Mouse (Mus musculus) bone marrow, adult 2 months (tissue): ENCODE measurements around the gene Tdp1. TPM values are rescaled to one million over a fixed set of nuclear protein-coding genes. Genes with fewer than 3 reads are reported as not detected.
A peak's percentile ranks its signal among the peaks of the same experiment; 100 is the strongest.

ENCODE experiments used
- H3K27ac ChIP-seq: fragments of 200-500 bp; 2 replicates; pipeline ENCODE4 v1.5.1; 2012; ENCODE audit warnings: low read depth, mild to moderate bottlenecking, control low read depth, inconsistent platforms, low read length; ENCODE audit not compliant: control insufficient read depth, poor library complexity, insufficient read depth
- H3K4me1 ChIP-seq: fragments of 200-500 bp; 2 replicates; pipeline ENCODE4 v1.6.1; 2011; ENCODE audit warnings: low read length; ENCODE audit not compliant: control insufficient read depth, insufficient read depth
- H3K4me3 ChIP-seq: fragments of 200-500 bp; replicated peaks from 2 replicates; pipeline ENCODE3; 2011; ENCODE audit warnings: mild to moderate bottlenecking, low read depth, low read length, control low read depth; ENCODE audit not compliant: control insufficient read depth
- CTCF ChIP-seq: fragments of 200-500 bp; IDR thresholded peaks from 2 replicates; pipeline ENCODE4 v1.5.1; 2011; ENCODE audit warnings: low read length, control low read depth; ENCODE audit not compliant: control insufficient read depth, insufficient read depth
- POLR2A ChIP-seq: fragments of 200-500 bp; IDR thresholded peaks from 2 replicates; pipeline ENCODE4 v1.6.1; 2011; ENCODE audit warnings: low read depth, mild to moderate bottlenecking, control low read depth, low read length, borderline replicate concordance; ENCODE audit not compliant: control insufficient read depth
- WGBS: fragments of 180-500 bp; shearing (Covaris S2); methylation state at CpG from one replicate; pipeline ENCODE4 v1.1.7; 2018; 5-methylcytosine and 5-hydroxymethylcytosine counted together
- polyA plus RNA-seq: library from polyadenylated mRNA; stranded (reverse); fragments of >200 nt; gene quantifications from 2 replicates; pipeline ENCODE4 v1.2.4, GENCODE M21; 2011; ENCODE audit warnings: low replicate concordance; ENCODE audit not compliant: missing spikeins, insufficient read depth, insufficient read length

The Tdp1 gene
- polyA plus RNA-seq, 1 experiment, result 25.1 TPM

DNA sequence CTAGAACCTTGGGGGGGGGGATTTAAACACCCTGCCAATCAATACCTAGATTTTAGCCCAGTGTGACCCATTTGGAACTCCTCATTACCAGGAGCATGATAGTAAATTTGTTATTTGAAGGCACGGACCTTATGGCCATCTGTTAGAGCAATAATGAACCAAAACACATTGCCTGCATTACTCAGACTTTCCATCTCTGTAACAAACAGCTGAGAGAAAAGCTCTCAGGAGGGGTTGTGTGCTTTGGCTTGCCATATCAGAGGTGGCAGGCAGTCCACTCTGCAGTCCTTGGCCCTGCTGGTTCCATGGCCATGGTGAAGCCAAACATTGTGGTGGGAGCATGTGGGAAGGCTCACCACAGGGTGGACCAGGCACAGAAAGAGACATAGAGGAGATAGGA lies 44.8 kb downstream of the Tdp1 start:
- H3K27ac ChIP-seq, result no peak overlapping the region
- no peak for TF ChIP-seq CTCF
- TF ChIP-seq POLR2A, result no peak
- WGBS, result 83% methylated on average over 1 of the region's 1 CpGs
- no peak overlapping the region for H3K4me3 ChIP-seq
- no peaks in the 10 kb centered on the region; the same call in 1 of the 2 replicates for H3K4me1 ChIP-seq

DNA sequence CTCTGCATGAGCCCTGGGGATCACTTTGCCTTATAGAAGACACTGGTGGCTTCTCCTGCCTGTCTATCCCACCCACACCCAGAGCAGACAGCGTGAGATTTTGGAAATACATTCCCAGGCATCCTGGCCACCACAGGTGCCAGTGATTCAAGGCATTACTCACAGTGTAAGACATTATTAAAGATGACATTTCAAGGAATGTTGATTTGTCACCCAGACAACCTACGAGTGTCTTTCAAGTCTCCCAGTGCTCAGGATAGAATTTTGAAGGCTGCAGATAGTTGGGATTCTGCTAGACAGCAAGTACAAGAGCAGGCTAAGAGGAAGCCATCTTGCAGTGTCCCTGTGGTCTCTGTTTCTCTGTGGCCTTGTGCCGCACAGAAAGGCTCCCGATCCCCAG lies 47.9 kb downstream of the Tdp1 start:
- no peak for TF ChIP-seq POLR2A
- no peak for TF ChIP-seq CTCF
- no peaks in the 10 kb centered on the region; the same call in 1 of the 2 replicates for H3K4me1 ChIP-seq
- WGBS, result 85% methylated on average over 4 of the region's 4 CpGs
- no peak overlapping the region for H3K4me3 ChIP-seq
- H3K27ac ChIP-seq, result no peak overlapping the region

- TF ChIP-seq POLR2A (no peak), CTCF (no peak)
- WGBS, result 86% methylated on average over 3 of the region's 3 CpGs
- Histone ChIP-seq H3K4me1 (no peaks in the 10 kb centered on the region; the same call in 1 of the 2 replicates), H3K27ac (no peak overlapping the region), H3K4me3 (no peak overlapping the region)
Measured at GRCm38 (mm10) chr12:99933630-99934029, 49.3 kb downstream of the Tdp1 start.

GRCm38 (mm10) chr12:99935403-99935802 lies 51.1 kb downstream of the Tdp1 start:
- 88% methylated on average over 8 of the region's 8 CpGs for WGBS
- no peak overlapping the region for H3K4me3 ChIP-seq
- no peaks in the 10 kb centered on the region for H3K4me1 ChIP-seq
- H3K27ac ChIP-seq, result no peak overlapping the region
- no peak for TF ChIP-seq CTCF
- TF ChIP-seq POLR2A, result no peak

- H3K4me1 ChIP-seq, result peaks cover 2% of the 10 kb centered on the region
- TF ChIP-seq POLR2A (no peak), CTCF (no peak)
- WGBS, result 84% methylated on average over 4 of the region's 4 CpGs
- no peak overlapping the region for H3K4me3 ChIP-seq
- H3K27ac ChIP-seq, result no peak overlapping the region
Measured at GRCm38 (mm10) chr12:99938476-99938875, 54.2 kb downstream of the Tdp1 start.

DNA sequence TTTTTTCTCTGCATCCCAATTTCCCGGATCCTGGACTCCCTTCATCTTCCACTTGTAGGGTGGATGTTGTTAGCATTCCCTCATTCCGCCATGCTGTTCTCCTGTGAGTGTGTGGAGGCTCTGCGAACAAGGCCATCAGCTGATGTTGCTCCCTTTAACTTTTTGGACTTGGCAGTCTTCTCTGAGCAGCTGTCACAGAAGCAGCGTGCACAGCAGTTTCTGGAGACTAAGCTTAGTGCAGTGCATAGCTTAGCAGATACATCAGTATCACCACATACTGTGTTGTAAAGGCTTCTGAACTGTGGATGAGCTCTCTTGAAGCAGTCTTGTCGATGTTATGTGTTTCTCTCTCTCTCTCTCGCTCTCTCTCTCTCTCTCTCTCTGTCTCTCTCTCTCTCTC lies 54.9 kb downstream of the Tdp1 start:
- Histone ChIP-seq H3K4me3 (no peak overlapping the region), H3K27ac (no peak overlapping the region), H3K4me1 (peaks cover 2% of the 10 kb centered on the region)
- 86% methylated on average over 6 of the region's 6 CpGs for WGBS
- TF ChIP-seq POLR2A (no peak), CTCF (no peak)

DNA sequence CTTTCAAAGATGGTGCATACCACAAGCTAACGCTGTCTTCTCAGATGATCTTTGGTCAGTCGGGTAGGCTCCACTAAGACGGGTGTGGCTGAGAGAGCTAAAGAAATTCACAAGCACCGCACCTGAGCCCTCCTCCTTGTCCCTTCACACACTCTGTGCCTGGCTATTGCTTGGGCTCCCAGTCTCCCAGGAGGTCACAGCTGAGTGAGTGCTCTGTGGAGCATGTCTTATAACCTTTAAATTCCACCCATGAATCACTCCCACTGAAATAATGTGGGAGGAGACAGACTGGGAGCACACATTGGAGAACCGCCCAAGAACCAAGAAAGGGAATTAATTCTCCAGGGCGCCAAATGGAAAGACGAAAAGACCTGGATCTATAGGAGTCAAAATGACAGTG lies 56.4 kb downstream of the Tdp1 start:
- TF ChIP-seq POLR2A (no peak), CTCF (no peak)
- no peak overlapping the region for H3K4me3 ChIP-seq
- no peak overlapping the region for H3K27ac ChIP-seq
- 86% methylated on average over 7 of the region's 7 CpGs for WGBS
- peaks cover 2% of the 10 kb centered on the region for H3K4me1 ChIP-seq

DNA sequence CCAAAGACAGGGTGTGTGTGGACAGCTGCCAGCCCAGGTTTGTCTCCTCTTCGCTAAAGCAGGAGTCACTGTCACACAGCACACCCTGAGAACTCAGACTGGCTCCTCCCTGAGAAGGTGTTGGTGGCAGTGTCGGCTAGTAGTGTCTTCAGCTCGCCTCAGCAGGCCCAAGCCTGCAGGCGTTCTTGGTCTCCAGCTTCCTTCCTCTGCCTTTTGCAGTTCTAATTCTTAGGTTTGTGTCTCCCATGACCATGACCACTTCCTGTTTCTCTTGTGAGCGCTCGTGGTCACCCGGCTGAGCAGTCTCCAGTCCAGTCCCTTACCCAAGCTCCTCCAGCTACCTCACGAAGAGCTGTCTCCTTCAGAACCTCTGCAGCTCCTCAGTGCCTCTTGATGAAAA lies 58.1 kb downstream of the Tdp1 start:
- TF ChIP-seq CTCF (no peak), POLR2A (no peak)
- Histone ChIP-seq H3K27ac (peak overlapping the region; percentile 49), H3K4me1 (peaks cover 2% of the 10 kb centered on the region), H3K4me3 (no peak overlapping the region)
- WGBS, result 11% methylated on average over 8 of the region's 8 CpGs

DNA sequence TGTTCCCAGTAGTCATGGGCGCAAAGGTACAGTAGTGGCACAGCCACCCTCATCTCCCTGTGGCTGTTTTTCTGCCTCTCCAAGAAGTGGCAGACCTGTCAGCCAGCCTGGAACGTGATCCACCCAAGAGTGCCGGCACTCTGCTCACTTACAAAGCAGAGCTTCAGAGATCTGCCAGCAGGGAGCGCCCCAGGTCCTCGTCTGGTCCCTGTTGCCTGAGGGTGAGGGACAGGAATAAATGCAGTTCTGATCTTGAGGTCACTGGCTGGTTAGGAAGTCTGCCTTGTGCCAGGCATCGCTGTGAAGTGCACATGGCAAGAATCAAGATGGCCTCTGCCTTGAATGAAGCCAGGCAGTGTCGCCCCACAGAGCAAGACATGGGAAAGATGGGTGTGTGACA lies 68.6 kb downstream of the Tdp1 start:
- Histone ChIP-seq H3K27ac (no peak overlapping the region; the same call in 1 of the 2 replicates), H3K4me1 (peaks cover 8% of the 10 kb centered on the region), H3K4me3 (no peak overlapping the region)
- WGBS, result 76% methylated on average over 7 of the region's 7 CpGs
- TF ChIP-seq CTCF (peak; percentile 69), POLR2A (no peak)
